Mouse (Mus musculus): ENCODE data around the gene Plce1. TPM values are rescaled to one million over a fixed set of nuclear protein-coding genes. Genes with fewer than 3 reads are reported as not detected.

The Plce1 gene
- polyA plus RNA-seq, 1 experiment from 2014 or later, result 3.9 TPM

DNA sequence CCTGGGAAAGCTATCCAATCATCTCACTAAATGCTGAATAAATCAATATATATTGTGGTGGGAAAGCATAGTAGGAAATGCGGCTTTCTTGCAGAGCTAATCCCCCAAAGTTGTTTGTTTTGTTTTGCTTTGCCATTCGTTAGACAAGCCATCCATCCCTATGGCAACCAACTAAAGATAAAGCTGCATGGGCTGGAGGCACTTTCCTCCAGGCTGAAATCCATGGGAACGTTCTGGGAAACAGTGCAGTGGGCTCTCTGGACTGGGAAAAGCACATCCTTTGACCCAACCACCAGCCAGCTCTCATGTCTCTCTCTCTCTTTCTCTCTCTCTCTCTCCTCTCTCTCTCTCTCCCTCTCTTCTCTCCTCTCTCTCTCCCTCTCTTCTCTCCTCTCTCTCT is 248.4 kb downstream of the Plce1 start:
- Histone ChIP-seq H3K9ac (replicated peaks; ENCODE audit: low read depth, low read length) (no peak overlapping the region), H3K9me3 (ENCODE audit: control insufficient read depth, low read length) (no peaks in the 10 kb centered on the region), H3K27me3 (ENCODE audit: control insufficient read depth, insufficient read depth, low read length) (no peaks in the 10 kb centered on the region), H3K4me1 (ENCODE audit: control insufficient read depth, insufficient read depth, low read length) (no peaks in the 10 kb centered on the region), H3K4me2 (ENCODE audit: low read depth, low read length) (no peak overlapping the region), H3K36me3 (ENCODE audit: control insufficient read depth, insufficient read depth, low read length) (no peaks in the 10 kb centered on the region), H3K4me3 (ENCODE audit: low read depth, low read length) (no peak overlapping the region), H3K27ac (ENCODE audit: low read depth, low read length) (no peak overlapping the region)
- 23% methylated on average over 3 of the region's 3 CpGs for WGBS
- ATAC-seq (ENCODE audit: low read depth), result peak; percentile 87; the same call in 1 of the 2 replicates

DNA sequence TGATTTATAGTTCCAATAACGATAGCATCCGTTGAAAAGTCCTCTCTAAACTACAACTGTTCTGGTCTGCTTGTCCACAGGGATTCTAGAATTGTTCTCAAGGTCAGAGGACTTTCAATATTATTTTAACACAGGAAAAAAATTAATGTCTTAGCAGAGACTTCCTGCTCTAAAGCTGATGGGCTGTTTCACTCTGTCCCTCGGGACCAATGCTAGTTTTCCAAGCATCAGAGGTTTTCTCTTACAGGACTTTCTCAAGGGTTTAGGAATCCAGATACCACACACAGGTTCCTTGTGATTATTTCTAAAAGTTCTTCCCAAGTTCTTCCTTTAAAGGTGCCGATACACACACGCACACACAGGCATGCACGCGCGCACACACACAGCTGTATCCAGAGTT is 263.6 kb downstream of the Plce1 start:
- H3K4me2 ChIP-seq (ENCODE audit: low read depth, low read length), result no peak overlapping the region
- H3K9ac ChIP-seq (replicated peaks; ENCODE audit: low read depth, low read length), result no peak overlapping the region
- no peaks in the 10 kb centered on the region for H3K9me3 ChIP-seq (ENCODE audit: control insufficient read depth, low read length)
- no peak overlapping the region for H3K4me3 ChIP-seq (ENCODE audit: low read depth, low read length)
- no peak overlapping the region for H3K27ac ChIP-seq (ENCODE audit: low read depth, low read length)
- WGBS, result 82% methylated on average over 8 of the region's 8 CpGs
- no peak for ATAC-seq (ENCODE audit: low read depth)
- H3K36me3 ChIP-seq (ENCODE audit: control insufficient read depth, insufficient read depth, low read length), result no peaks in the 10 kb centered on the region
- no peaks in the 10 kb centered on the region for H3K27me3 ChIP-seq (ENCODE audit: control insufficient read depth, insufficient read depth, low read length)
- H3K4me1 ChIP-seq (ENCODE audit: control insufficient read depth, insufficient read depth, low read length), result no peaks in the 10 kb centered on the region

DNA sequence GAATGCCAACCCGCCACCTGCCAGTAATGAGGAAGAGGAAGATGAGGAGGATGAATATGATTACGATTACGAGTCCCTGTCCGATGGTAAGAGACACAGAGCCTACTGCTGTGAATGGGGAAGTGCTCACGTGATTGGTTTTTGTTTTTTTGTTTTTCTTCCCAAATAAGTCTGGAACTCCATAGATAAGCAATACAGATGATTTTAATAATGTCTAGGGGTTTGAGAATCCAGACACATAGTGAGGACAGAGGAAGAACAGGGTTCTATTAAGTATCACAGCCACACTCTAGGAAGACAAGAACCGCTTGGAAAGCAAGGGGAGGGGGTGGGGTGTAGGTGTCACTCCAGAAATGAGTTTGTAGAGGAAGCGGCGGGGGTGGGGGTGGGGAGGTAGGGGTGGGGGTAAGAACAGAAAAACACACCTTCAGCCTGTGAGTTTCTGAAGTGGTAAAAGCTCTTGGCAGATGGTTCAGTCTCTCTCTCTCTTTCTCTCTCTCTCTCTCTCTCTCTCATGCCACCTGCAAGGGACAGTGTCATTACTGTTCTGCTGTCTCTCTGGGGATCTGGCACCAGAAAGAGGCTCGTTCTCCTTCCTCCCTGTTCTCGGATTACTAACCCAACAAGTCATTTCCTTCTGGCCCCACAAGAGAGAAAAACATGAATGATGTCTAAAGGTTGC is 265.0 kb downstream of the Plce1 start:
- H3K27me3 ChIP-seq (ENCODE audit: control insufficient read depth, insufficient read depth, low read length), result no peaks in the 10 kb centered on the region
- no peak overlapping the region for H3K9ac ChIP-seq (replicated peaks; ENCODE audit: low read depth, low read length)
- H3K27ac ChIP-seq (ENCODE audit: low read depth, low read length), result no peak overlapping the region
- H3K36me3 ChIP-seq (ENCODE audit: control insufficient read depth, insufficient read depth, low read length), result no peaks in the 10 kb centered on the region
- no peaks in the 10 kb centered on the region for H3K9me3 ChIP-seq (ENCODE audit: control insufficient read depth, low read length)
- ATAC-seq (ENCODE audit: low read depth), result no peak
- 78% methylated on average over 10 of the region's 10 CpGs for WGBS
- H3K4me3 ChIP-seq (ENCODE audit: low read depth, low read length), result no peak overlapping the region
- no peaks in the 10 kb centered on the region for H3K4me1 ChIP-seq (ENCODE audit: control insufficient read depth, insufficient read depth, low read length)
- H3K4me2 ChIP-seq (ENCODE audit: low read depth, low read length), result no peak overlapping the region

DNA sequence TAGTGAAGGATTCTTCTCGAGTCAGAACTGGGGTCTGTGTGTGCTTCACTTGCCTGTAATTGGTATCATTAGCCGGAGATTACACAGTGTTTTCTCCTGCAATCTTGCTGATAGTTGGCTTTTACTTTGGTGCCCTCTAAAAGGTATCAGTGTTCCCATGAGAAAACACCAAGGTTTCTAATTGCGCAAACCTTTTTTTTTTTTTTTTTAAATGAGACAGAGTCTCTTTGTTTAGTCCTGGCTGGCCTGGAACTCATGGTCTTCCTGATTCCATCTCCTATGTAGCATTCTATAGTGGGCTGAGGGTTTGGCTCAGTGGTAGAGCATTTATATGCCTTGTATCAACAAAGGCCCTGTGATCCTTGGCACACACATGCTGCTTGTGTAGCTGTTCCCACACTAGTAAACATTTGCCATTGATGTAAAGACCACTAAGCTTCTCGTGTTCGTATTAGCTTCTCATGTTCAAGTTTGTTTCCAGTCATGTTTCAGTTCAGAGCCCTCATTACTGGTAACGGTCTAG is 265.6 kb downstream of the Plce1 start:
- no peak for ATAC-seq (ENCODE audit: low read depth)

DNA sequence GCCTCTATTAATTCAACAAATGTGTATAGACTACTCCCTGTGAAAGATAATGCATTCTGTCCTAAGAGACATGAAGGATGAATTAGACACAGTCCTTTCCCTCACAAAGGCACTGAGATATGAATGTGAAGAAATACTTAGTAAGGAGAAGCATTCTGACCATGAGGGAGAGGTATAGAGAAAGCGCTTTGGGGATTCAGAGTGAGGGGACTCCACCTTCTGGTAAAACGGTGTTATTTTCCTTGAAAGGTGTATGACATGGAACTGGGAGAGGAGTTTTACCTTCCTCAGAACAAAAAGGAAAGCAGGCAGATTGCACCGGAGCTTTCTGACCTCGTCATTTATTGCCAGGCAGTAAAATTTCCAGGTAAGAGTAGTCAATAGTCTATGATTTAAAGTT is 269.3 kb downstream of the Plce1 start:
- 58% methylated on average over 4 of the region's 4 CpGs for WGBS
- Histone ChIP-seq H3K4me3 (ENCODE audit: low read depth, low read length) (no peak overlapping the region), H3K9ac (replicated peaks; ENCODE audit: low read depth, low read length) (no peak overlapping the region), H3K4me1 (ENCODE audit: control insufficient read depth, insufficient read depth, low read length) (no peaks in the 10 kb centered on the region), H3K27ac (ENCODE audit: low read depth, low read length) (no peak overlapping the region), H3K9me3 (ENCODE audit: control insufficient read depth, low read length) (no peaks in the 10 kb centered on the region), H3K36me3 (ENCODE audit: control insufficient read depth, insufficient read depth, low read length) (no peaks in the 10 kb centered on the region), H3K4me2 (ENCODE audit: low read depth, low read length) (no peak overlapping the region), H3K27me3 (ENCODE audit: control insufficient read depth, insufficient read depth, low read length) (no peaks in the 10 kb centered on the region)
- ATAC-seq (ENCODE audit: low read depth), result no peak

More for the DNA sequence above, 265.6 kb downstream of the Plce1 start:
- WGBS, result 76% methylated on average over 6 of the region's 6 CpGs
- H3K27ac ChIP-seq (ENCODE audit: low read depth, low read length), result no peak overlapping the region
- no peaks in the 10 kb centered on the region for H3K27me3 ChIP-seq (ENCODE audit: control insufficient read depth, insufficient read depth, low read length)
- no peak overlapping the region for H3K4me3 ChIP-seq (ENCODE audit: low read depth, low read length)
- no peaks in the 10 kb centered on the region for H3K36me3 ChIP-seq (ENCODE audit: control insufficient read depth, insufficient read depth, low read length)
- no peaks in the 10 kb centered on the region for H3K4me1 ChIP-seq (ENCODE audit: control insufficient read depth, insufficient read depth, low read length)
- no peak overlapping the region for H3K9ac ChIP-seq (replicated peaks; ENCODE audit: low read depth, low read length)
- H3K4me2 ChIP-seq (ENCODE audit: low read depth, low read length), result no peak overlapping the region
- no peaks in the 10 kb centered on the region for H3K9me3 ChIP-seq (ENCODE audit: control insufficient read depth, low read length)

DNA sequence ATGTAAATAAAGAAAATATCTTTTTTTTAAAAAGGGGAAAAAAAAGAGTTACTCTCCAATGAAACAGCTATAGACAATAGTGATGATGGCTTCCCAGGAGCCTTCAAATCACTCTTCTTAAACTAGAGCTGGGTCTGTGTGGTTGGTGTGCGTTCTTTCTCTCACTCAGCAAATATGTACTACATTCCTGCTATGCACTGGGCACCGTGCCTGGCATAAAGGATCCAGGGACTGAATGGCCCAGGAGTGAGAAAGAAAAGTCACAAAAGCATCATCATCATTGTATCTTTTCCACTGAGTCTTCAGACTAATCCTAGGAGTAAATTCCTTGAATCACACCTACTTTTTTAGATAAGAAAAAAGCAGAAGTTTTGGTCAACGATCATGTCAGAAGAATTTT is 276.3 kb downstream of the Plce1 start:
- H3K27me3 ChIP-seq (ENCODE audit: control insufficient read depth, insufficient read depth, low read length), result no peaks in the 10 kb centered on the region
- no peak for ATAC-seq (ENCODE audit: low read depth)
- H3K36me3 ChIP-seq (ENCODE audit: control insufficient read depth, insufficient read depth, low read length), result no peaks in the 10 kb centered on the region
- WGBS, result 87% methylated on average over 3 of the region's 3 CpGs
- no peak overlapping the region for H3K4me2 ChIP-seq (ENCODE audit: low read depth, low read length)
- no peaks in the 10 kb centered on the region for H3K9me3 ChIP-seq (ENCODE audit: control insufficient read depth, low read length)
- H3K4me3 ChIP-seq (ENCODE audit: low read depth, low read length), result no peak overlapping the region
- no peak overlapping the region for H3K9ac ChIP-seq (replicated peaks; ENCODE audit: low read depth, low read length)
- no peaks in the 10 kb centered on the region for H3K4me1 ChIP-seq (ENCODE audit: control insufficient read depth, insufficient read depth, low read length)
- H3K27ac ChIP-seq (ENCODE audit: low read depth, low read length), result no peak overlapping the region

DNA sequence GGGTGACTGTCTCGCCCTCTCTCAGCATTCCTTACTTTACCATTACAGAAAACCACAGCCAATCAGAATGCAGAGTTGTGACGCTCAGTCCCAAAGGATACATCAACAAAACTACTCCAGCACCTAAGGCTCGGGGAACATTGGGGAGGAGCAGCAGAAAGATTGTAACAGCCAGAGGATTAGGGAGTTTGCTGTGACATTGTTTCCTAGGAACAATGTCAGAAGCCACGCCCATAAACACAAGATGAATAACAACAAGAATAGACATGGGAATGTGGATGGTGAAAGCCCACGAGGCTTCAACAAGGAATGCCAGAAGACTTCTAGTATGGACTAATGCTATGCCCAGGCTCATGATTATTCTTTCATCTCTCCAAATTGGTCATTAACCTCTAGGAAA is 277.1 kb downstream of the Plce1 start:
- Histone ChIP-seq H3K36me3 (ENCODE audit: control insufficient read depth, insufficient read depth, low read length) (no peaks in the 10 kb centered on the region), H3K27me3 (ENCODE audit: control insufficient read depth, insufficient read depth, low read length) (no peaks in the 10 kb centered on the region), H3K9me3 (ENCODE audit: control insufficient read depth, low read length) (no peaks in the 10 kb centered on the region), H3K4me3 (ENCODE audit: low read depth, low read length) (no peak overlapping the region), H3K4me2 (ENCODE audit: low read depth, low read length) (no peak overlapping the region), H3K4me1 (ENCODE audit: control insufficient read depth, insufficient read depth, low read length) (no peaks in the 10 kb centered on the region), H3K9ac (replicated peaks; ENCODE audit: low read depth, low read length) (no peak overlapping the region), H3K27ac (ENCODE audit: low read depth, low read length) (no peak overlapping the region)
- ATAC-seq (ENCODE audit: low read depth), result no peak
- 56% methylated on average over 5 of the region's 5 CpGs for WGBS

DNA sequence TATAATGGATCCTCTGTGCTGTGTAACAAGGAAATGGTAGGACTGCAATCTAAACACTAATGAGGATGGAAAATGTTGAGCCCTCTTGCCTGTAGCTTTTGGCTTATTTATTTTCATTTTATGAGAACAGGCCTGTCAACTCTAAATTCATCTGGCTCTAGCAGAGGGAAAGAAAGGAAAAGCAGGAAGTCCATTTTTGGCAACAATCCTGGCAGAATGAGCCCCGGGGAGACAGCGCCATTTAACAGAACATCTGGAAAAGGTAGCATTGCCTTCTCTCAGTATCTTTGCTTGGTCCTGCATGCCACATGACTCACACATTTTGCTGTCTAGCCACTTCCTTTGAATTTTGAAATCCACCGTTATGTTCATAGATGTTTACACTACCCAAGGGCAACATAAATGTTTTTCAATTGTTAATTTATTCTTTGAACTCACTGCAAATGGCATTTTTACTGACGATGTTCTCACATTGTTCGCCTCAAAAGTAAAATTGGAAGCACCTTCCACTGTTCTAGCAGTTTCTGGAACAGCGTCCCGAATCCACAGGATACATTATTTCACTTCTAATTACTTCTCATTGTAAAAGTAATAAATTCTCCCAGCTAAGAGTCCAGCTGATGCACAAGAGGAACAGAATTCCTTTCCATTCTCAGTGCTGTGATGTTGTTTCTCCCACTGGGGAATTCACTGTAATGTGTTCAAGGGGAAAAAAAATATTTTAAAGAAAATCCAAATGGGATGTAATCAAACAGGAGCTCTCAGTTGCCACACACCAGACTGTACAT is 278.0 kb downstream of the Plce1 start:
- Histone ChIP-seq H3K27ac (ENCODE audit: low read depth, low read length) (no peak overlapping the region), H3K4me1 (ENCODE audit: control insufficient read depth, insufficient read depth, low read length) (no peaks in the 10 kb centered on the region), H3K4me2 (ENCODE audit: low read depth, low read length) (no peak overlapping the region), H3K4me3 (ENCODE audit: low read depth, low read length) (no peak overlapping the region), H3K9ac (replicated peaks; ENCODE audit: low read depth, low read length) (no peak overlapping the region), H3K27me3 (ENCODE audit: control insufficient read depth, insufficient read depth, low read length) (no peaks in the 10 kb centered on the region), H3K9me3 (ENCODE audit: control insufficient read depth, low read length) (no peaks in the 10 kb centered on the region), H3K36me3 (ENCODE audit: control insufficient read depth, insufficient read depth, low read length) (no peaks in the 10 kb centered on the region)
- WGBS, result 65% methylated on average over 7 of the region's 7 CpGs
- ATAC-seq (ENCODE audit: low read depth), result 0 out of 2 replicates have a peak, but pooled peaks have one; percentile 41

DNA sequence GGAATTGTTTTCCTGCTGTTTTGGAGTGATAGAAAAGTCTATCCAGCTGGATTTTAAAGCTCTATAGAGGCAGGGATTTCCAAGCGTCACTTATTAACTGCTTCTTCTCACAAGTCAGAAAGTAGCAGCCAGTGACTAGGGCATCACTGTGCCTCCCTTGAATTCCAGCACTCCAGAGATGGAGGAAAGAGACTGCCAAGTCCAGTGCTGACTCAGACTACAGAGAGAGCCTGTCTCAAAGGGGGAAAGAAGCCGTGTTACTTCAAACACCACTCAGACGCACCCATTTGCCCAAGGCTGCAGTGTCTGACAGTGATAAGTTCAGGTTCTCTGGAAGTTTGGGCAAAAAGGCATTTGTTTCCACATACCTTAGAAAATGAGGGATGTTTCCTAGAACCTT is 279.5 kb downstream of the Plce1 start:
- Histone ChIP-seq H3K27ac (ENCODE audit: low read depth, low read length) (no peak overlapping the region), H3K36me3 (ENCODE audit: control insufficient read depth, insufficient read depth, low read length) (no peaks in the 10 kb centered on the region), H3K27me3 (ENCODE audit: control insufficient read depth, insufficient read depth, low read length) (no peaks in the 10 kb centered on the region), H3K9me3 (ENCODE audit: control insufficient read depth, low read length) (no peaks in the 10 kb centered on the region), H3K9ac (replicated peaks; ENCODE audit: low read depth, low read length) (no peak overlapping the region), H3K4me3 (ENCODE audit: low read depth, low read length) (no peak overlapping the region), H3K4me2 (ENCODE audit: low read depth, low read length) (no peak overlapping the region), H3K4me1 (ENCODE audit: control insufficient read depth, insufficient read depth, low read length) (no peaks in the 10 kb centered on the region)
- no peak for ATAC-seq (ENCODE audit: low read depth)
- 84% methylated on average over 3 of the region's 3 CpGs for WGBS

Data from neural tube, embryonic 14.5 days (tissue).